Mouse (Mus musculus) limb, embryonic 14.5 days (tissue): Measurements from ENCODE around the gene Ubxn6. TPM values are rescaled to one million over a fixed set of nuclear protein-coding genes. Genes with fewer than 3 reads are reported as not detected.
"Not testable (repeated sequence)": the region's sequence is repeated elsewhere in the genome, so short reads cannot be mapped to it uniquely, and the experiment has no call there.

Experiments used
- ATAC-seq: fragments of 200-750 bp; cut with Nextera tagmentation; 2 replicates; pipeline ENCODE4 v1.8.0; 2017; ENCODE audit warnings: low read depth, moderate number of reproducible peaks, moderate TSS enrichment; ENCODE audit not compliant: low FRiP score
- DNase-seq: peaks from one replicate; pipeline ENCODE4 v3.0.0-alpha.2; 2015; ENCODE audit warnings: low spot score
- H3K27ac ChIP-seq: fragments of 300-500 bp; sonication (generic); replicated peaks from 2 replicates; pipeline ENCODE4 v1.5.1; 2014; ENCODE audit warnings: low read depth, mild to moderate bottlenecking, low read length, moderate library complexity, mixed read lengths
- H3K27me3 ChIP-seq: fragments of 300-500 bp; sonication (generic); 2 replicates; pipeline ENCODE4 v1.6.1; 2014; ENCODE audit warnings: low read length, mixed read lengths; ENCODE audit not compliant: control insufficient read depth, insufficient read depth
- H3K36me3 ChIP-seq: fragments of 300-500 bp; sonication (generic); 2 replicates; pipeline ENCODE4 v1.6.1; 2014; ENCODE audit warnings: mild to moderate bottlenecking, low read length, moderate library complexity, mixed read lengths; ENCODE audit not compliant: control insufficient read depth, insufficient read depth
- H3K4me1 ChIP-seq: fragments of 300-500 bp; sonication (generic); 2 replicates; pipeline ENCODE4 v1.6.1; 2014; ENCODE audit warnings: antibody characterized with exemption, low read length, mixed read lengths; ENCODE audit not compliant: control insufficient read depth, insufficient read depth
- H3K4me2 ChIP-seq: fragments of 300-500 bp; sonication (generic); replicated peaks from 2 replicates; pipeline ENCODE4 v1.6.1; 2014; ENCODE audit warnings: low read depth, mild to moderate bottlenecking, low read length, moderate library complexity; ENCODE audit not compliant: severe bottlenecking
- H3K4me3 ChIP-seq: fragments of 300-500 bp; sonication (generic); replicated peaks from 2 replicates; pipeline ENCODE4 v1.5.1; 2014; ENCODE audit warnings: low read length
- H3K9ac ChIP-seq: fragments of 300-500 bp; sonication (generic); 2 replicates; pipeline ENCODE4 v1.6.1; 2014; ENCODE audit warnings: mild to moderate bottlenecking, low read depth, low read length, moderate library complexity; ENCODE audit not compliant: severe bottlenecking
- H3K9me3 ChIP-seq: fragments of 300-500 bp; sonication (generic); 2 replicates; pipeline ENCODE4 v1.6.1; 2016; ENCODE audit warnings: low read length; ENCODE audit not compliant: control insufficient read depth
- POLR2A ChIP-seq: fragments of 200-500 bp; IDR thresholded peaks from 2 replicates; pipeline ENCODE4 v1.8.0; 2012; ENCODE audit warnings: inconsistent platforms, mild to moderate bottlenecking, moderate library complexity, borderline replicate concordance; ENCODE audit not compliant: insufficient read depth, insufficient read length; ENCODE audit errors: extremely low read depth
- WGBS: fragments of 180-500 bp; shearing (Covaris S2); extraction: QIAGEN DNeasy Blood & Tissue Kit; methylation state at CpG from one replicate; pipeline ENCODE4 v1.1.7; 2014; 5-methylcytosine and 5-hydroxymethylcytosine counted together
- polyA plus RNA-seq, 2 experiments: library from polyadenylated mRNA; depleted of rRNA in 1 of 2; stranded (reverse) in 1 of 2; unstranded in 1 of 2; fragments of >200 nt; fragmentation: Nextera tagmentation in 1 of 2; extraction: Ambion mirVana in 1 of 2; gene quantifications; 2 replicates each; pipeline versions ENCODE4 v1.2.1 to v1.2.3; 2012 to 2014

The Ubxn6 gene
- polyA plus RNA-seq, 2 experiments: 36.4 to 61.9 TPM

DNA sequence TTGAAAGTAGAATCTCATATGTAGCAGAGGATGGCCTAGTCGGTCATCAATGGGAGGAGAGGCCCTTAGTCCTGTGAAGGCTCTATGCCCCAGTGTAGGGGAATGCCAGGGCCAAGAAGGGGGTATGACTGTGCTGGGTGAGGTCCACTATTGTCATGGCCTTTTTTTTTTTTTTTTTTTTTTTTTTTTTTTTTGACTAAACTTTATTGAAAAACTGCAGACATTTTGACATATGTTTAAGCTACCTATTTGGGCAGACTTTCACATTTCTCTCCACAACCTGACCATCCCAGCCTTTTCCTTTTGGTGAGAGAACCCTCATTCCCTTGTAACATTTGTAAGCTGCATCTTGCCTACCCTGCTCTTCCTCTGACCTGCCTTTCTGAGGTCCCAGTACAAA lies 17.5 kb upstream of the Ubxn6 start:
- Histone ChIP-seq H3K9me3 (no peaks in the 10 kb centered on the region), H3K4me2 (no peak overlapping the region), H3K27me3 (no peaks in the 10 kb centered on the region), H3K9ac (no peak overlapping the region), H3K4me1 (no peaks in the 10 kb centered on the region), H3K36me3 (peaks cover 70% of the 10 kb centered on the region), H3K27ac (no peak overlapping the region), H3K4me3 (no peak overlapping the region)
- DNase-seq: no peak
- WGBS: 92% methylated on average over 1 of the region's 1 CpGs
- ATAC-seq: no peak
- no peak for TF ChIP-seq POLR2A

DNA sequence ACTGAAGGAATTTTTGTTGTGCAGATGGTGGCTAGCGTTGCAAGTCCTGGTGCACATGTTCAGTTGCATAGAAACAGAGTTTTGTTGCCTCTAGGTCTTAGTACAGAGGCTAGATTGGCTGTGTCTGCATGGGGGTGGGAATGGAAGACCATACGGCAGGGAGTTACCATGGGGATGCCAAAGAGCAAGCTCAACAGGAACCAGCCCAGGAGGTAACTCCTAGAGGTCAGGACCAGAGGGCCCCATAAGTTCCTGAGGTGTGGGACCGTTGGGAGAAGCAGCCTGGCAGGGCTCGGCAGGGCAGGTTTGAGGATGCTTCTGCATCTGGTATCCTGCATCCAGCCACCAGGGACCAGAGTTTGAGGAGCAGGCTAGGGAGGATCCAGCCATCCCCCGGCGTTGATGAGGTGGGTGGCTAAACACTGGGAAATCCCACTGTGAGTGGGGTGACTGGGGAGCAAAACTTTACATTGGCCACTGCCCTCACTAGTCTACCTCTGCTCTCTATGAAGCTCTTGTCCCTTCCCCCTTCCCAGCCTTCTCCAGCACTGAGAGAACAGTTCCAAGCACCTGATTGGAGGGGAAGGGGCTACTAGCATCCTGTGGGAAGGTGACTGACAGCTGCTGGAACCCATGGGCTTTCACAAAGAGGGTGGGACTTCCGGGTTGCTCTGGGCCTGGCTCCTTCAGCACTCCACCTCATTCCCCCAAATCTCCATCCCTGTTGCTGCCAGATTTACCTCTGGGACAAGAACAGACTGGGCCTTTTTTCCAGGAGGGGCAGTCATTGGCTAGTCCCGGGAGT lies 6.2 kb upstream of the Ubxn6 start:
- H3K4me3 ChIP-seq: peak overlapping the region; percentile 92
- H3K4me1 ChIP-seq: peaks cover 18% of the 10 kb centered on the region
- no peaks in the 10 kb centered on the region for H3K9me3 ChIP-seq
- H3K9ac ChIP-seq: peak overlapping the region; percentile 74
- peak; percentile 84 for DNase-seq
- no peak overlapping the region for H3K27ac ChIP-seq
- H3K27me3 ChIP-seq: no peaks in the 10 kb centered on the region
- 9% methylated on average over 8 of the region's 8 CpGs for WGBS
- TF ChIP-seq POLR2A: no peak
- H3K4me2 ChIP-seq: peak overlapping the region; percentile 85
- peaks cover 28% of the 10 kb centered on the region for H3K36me3 ChIP-seq
- ATAC-seq: peak; percentile 28

DNA sequence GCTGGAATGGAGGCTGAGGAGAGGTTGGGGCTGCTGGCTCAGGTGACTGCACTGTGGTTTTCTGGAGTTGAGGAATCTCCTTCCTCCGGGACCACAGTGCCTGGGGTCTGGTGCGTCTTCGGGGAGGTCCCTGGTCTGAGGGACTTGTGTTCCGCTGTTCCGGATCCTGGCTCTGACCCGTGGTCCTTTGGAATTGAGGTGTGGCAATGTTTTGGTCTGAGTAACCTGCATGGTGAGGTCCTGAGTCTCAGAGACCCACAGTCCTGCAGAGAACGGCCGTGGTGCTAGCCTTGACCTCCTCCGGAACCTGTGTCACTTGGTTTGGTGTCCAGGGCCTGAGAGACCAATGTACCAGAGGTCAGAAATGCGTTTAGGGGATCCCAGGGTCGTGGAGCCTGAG lies 5.1 kb upstream of the Ubxn6 start:
- peaks cover 25% of the 10 kb centered on the region for H3K4me1 ChIP-seq
- no peak for DNase-seq
- H3K9me3 ChIP-seq: no peaks in the 10 kb centered on the region
- H3K4me2 ChIP-seq: peak overlapping the region; percentile 85
- H3K27me3 ChIP-seq: no peaks in the 10 kb centered on the region
- H3K27ac ChIP-seq: 0 out of 2 replicates have a peak overlapping the region, but pooled peaks have one; percentile 48
- WGBS: 2% methylated on average over 11 of the region's 11 CpGs
- TF ChIP-seq POLR2A: no peak
- H3K36me3 ChIP-seq: peaks cover 22% of the 10 kb centered on the region
- H3K9ac ChIP-seq: peak overlapping the region; percentile 74
- H3K4me3 ChIP-seq: peak overlapping the region; percentile 92
- no peak for ATAC-seq

DNA sequence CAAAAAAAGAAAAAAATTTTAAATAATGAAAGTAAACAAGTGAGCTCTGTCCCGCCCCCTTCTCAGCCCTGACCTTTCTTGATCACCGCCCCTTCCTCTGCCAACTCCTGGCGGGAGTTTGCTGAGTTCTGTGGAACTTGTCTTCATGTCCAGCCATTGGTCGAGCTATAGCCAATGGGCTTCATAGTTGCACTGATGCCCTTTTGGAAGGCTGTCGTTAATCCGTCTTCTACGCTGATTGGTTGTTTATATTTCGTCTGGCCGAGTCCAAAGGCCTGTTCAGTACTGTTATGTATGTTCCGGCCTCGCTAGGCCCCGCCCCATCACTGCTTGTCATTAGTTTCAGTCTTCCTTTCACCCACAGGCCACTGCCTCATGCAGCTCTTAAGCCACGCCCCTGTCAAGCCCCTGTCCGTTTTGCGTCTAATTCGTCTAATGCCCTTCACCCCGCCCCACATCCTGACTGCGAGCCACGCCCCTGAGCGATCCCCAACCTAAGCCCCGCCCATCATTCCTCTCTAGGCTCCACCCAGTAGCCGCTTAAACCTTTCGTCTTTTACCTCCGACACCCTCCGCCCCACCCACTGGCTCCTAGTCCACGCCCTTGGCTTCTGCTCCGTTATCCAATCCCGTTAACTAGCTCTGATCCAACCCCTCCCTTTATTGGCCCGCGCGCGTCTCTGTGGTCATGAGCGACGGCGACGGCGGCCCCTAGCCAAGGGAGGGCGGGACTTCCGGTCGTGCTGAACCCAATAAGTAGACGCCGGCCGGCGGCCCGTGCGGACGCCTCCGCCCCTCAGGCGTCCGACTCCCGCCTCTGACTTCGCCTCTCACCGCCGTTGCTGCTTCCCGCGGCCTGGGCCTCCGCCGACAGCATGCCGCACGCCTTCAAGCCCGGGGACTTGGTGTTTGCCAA lies 4.3 kb upstream of the Ubxn6 start, which contains the start of gene Hdgfl2:
Hdgfl2 (plus strand) TSS at position 755 of the 916 bp plus-strand sequence.
- peak; percentile 75; the same call in 1 of the 2 replicates for TF ChIP-seq POLR2A
- H3K4me2 ChIP-seq: peak within 1 kb of the TSS; percentile 85
- no peaks in the 10 kb centered on the region for H3K27me3 ChIP-seq
- peaks cover 26% of the 10 kb centered on the region for H3K4me1 ChIP-seq
- H3K36me3 ChIP-seq: peaks cover 22% of the 10 kb centered on the region
- peak within 1 kb of the TSS; percentile 92 for H3K4me3 ChIP-seq
- H3K9me3 ChIP-seq: no peaks in the 10 kb centered on the region
- peak within 1 kb of the TSS; percentile 74 for H3K9ac ChIP-seq
- ATAC-seq: peak; percentile 93
- peak within 1 kb of the TSS; percentile 48; the same call in 1 of the 2 replicates for H3K27ac ChIP-seq
- DNase-seq: peak; percentile 100
- WGBS: under 1% methylated on average over 61 of the region's 61 CpGs

DNA sequence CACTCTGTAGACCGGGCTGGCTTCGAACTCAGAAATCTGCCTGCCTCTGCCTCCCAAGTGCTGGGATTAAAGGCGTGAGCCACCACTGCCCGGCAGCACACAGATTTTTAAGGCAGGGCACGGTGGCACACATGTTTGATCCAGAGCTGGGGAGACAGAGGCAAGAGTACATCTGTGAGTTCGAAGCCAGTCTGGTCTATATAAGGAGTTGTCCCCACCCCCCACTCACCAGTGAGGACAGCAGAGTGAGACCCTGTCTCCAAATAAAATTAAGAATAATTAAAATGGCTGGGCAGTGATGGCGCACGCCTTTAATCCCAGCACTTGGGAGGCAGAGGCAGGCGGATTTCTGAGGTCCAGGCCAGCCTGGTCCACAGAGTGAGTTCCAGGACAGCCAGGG lies 3.5 kb upstream of the Ubxn6 start:
- 71% methylated on average over 9 of the region's 9 CpGs for WGBS
- not testable (repeated sequence) for H3K9me3 ChIP-seq, H3K27me3 ChIP-seq, DNase-seq, ATAC-seq, H3K9ac ChIP-seq
- Histone ChIP-seq H3K27ac (0 out of 2 replicates have a peak overlapping the region, but pooled peaks have one; percentile 19), H3K4me1 (peaks cover 31% of the 10 kb centered on the region), H3K4me3 (peak overlapping the region; percentile 92), H3K36me3 (peaks cover 18% of the 10 kb centered on the region), H3K4me2 (peak overlapping the region; percentile 40; the same call in 1 of the 2 replicates)
